Mouse (Mus musculus): ENCODE measurements around the gene Nsd1.

- TF ChIP-seq CTCF (IDR thresholded peaks at IDR 0.05; ENCODE audit: control insufficient read depth, insufficient read depth, insufficient replicate concordance, low read depth, low read length): peak; percentile 57; the same call in 1 of the 2 replicates
- peak; percentile 52; the same call in 1 of the 2 replicates for TF ChIP-seq POLR2A (IDR thresholded peaks at IDR 0.05; ENCODE audit: control insufficient read depth, low read depth, low read length)
Observed at GRCm38 (mm10) chr13:55190121-55190868, 19.3 kb upstream of the Nsd1 start.
